Mouse (Mus musculus) yolk sac, embryonic 10.5 days (tissue): ENCODE results near the gene Fxyd4.

Source experiments
- DNase-seq: peaks from one replicate; pipeline ENCODE4 v3.0.0-alpha.2; 2017; ENCODE audit warnings: low spot score

The Fxyd4 gene

GRCm38 (mm10) chr6:117890257-117890656, 47.2 kb downstream of the Fxyd4 start:
- DNase-seq = no peak

- no peak for DNase-seq
These were observed 48.8 kb downstream of the Fxyd4 start for GRCm38 (mm10) chr6:117888642-117889096.

- DNase-seq = no peak
These were observed 49.5 kb downstream of the Fxyd4 start for GRCm38 (mm10) chr6:117888032-117888431.

GRCm38 (mm10) chr6:117885943-117886342, 51.5 kb downstream of the Fxyd4 start:
- DNase-seq = no peak
